Mouse (Mus musculus): ENCODE results near the gene Arid3c.
"Not testable (repeated sequence)": the region's sequence is repeated elsewhere in the genome, so short reads cannot be mapped to it uniquely, and the experiment has no call there.

DNA sequence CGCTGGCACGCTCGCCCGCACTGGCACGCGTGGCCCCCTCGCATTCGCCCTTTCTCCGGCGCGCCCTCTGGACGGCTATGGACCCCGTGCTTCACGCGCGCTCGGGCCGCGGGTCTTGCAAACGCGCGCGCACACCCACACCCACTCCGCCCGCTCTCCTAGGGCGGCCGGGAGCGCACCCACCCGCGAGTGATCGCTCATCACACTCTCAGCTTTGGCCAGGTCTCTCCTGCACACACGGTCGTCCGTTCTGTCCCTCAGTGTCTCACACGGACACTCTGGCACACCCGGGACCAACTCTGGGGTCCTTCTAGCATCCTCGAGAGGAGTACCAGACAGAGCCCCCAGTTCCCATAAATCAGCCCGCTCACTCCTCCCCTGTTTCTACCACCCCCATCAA is 35.1 kb downstream of the Arid3c start:
- TF ChIP-seq POLR2A (IDR thresholded peaks at IDR 0.05; ENCODE audit: low read depth, low read length); CTCF (conservative IDR thresholded peaks at IDR 0.05; ENCODE audit: insufficient read depth, insufficient read length, low read depth, low read length): not testable (repeated sequence)
